Mouse (Mus musculus): ENCODE data around the gene 9530068E07Rik.

DNA sequence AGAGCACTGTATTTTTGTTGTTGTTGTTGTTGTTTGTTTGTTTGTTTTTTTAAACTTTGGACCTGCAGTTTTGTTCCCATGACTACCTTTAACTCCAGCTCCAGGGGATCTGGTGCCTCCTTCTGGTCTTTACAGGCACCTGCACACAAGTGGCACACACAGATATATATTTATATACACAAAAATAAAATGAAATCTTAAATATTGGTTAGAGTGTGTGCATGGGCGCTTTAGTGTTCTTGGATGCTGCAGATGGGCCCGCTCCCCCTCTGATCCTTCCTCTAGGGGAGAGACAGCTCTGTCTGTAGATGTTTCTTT, 26.1 kb upstream of the 9530068E07Rik start:
- TF ChIP-seq POLR2A (IDR thresholded peaks at IDR 0.05; ENCODE audit: borderline replicate concordance, extremely low read depth, low read depth, low read length), result no peak
- no peak for TF ChIP-seq CTCF (IDR thresholded peaks at IDR 0.05; ENCODE audit: insufficient read depth, low read length)

Data from lung, adult 2 months (tissue).